8 mouse cellular contexts compared by ENCODE assay signal in the genomic region with DNA sequence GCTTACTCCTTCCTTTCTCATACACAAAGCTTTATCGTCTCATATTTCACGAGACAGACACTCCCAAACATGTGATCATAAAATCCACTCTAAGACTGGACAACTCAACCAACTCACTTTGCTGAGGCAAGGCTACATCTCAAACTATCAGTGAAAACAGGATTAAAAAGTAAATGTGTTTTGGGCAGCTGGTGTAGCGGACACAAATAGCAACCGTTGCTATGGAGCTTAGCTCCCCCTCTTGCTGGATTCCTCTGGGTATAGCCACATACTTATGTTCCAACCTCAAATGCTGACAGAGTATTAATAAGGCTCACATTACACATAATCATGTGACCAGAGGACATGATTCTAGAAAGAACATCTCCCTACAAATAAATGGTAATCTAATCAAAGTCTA. TPM values are rescaled to one million over a fixed set of nuclear protein-coding genes. Genes with fewer than 3 reads are reported as not detected.
DNase-seq lines count a peak whose midpoint lies in the region; ATAC-seq lines count a peak whose summit lies in the region.
"Had no signal": no experiment of that assay in that cellular context is flagged by ENCODE, and none has a peak within 500 bp of the region (broad histone marks: within the 10 kb centered on the region; RNA-seq: fewer than 3 reads in every experiment).

No protein-coding gene starts in this region.

- H3K9me3 ChIP-seq in limb, embryonic 10.5 days (replicated peaks), result no peaks in the 10 kb centered on the region
- no peaks in the 10 kb centered on the region for H3K9me3 ChIP-seq in liver, embryonic 12.5 days (replicated peaks)
- H3K9me3 ChIP-seq: megakaryocyte, embryonic 14.5 days had no signal

- H3K4me2 ChIP-seq in liver, embryonic 12.5 days, result no peak overlapping the region

- DNase-seq in 3T3-L1 (ENCODE audit: low read depth, low spot score), result peak; percentile 91
- DNase-seq in Muller cell, postnatal 12 days (ENCODE audit: inconsistent ontology term), result peak; percentile 60
- peak; percentile 59 for DNase-seq in heart, adult 8-10 months (ENCODE audit: low spot score)
- peak; percentile 46 for DNase-seq in limb, embryonic 10.5 days (ENCODE audit: low spot score)
- DNase-seq in skeletal muscle tissue, adult 2 months (ENCODE audit: low read depth, low spot score), result peak; percentile 77
- DNase-seq in spleen, adult 12 weeks (ENCODE audit: low spot score), result no peak

- H3K27me3 ChIP-seq in limb, embryonic 10.5 days (ENCODE audit: low read depth, poor library complexity, severe bottlenecking), result no peaks in the 10 kb centered on the region
- no peaks in the 10 kb centered on the region for H3K27me3 ChIP-seq in liver, embryonic 12.5 days (replicated peaks)

- WGBS in limb, embryonic 10.5 days, result 90% methylated on average over 4 of the region's 4 CpGs
- WGBS in liver, embryonic 12.5 days (ENCODE audit: insufficient replicate concordance), result 70% methylated on average over 4 of the region's 4 CpGs

- no peak overlapping the region for H3K27ac ChIP-seq in limb, embryonic 10.5 days
- H3K27ac ChIP-seq in liver, embryonic 12.5 days, result no peak overlapping the region

- no peak overlapping the region for H3K9ac ChIP-seq in liver, embryonic 12.5 days

- H3K36me3 ChIP-seq in limb, embryonic 10.5 days, result peaks cover 48% of the 10 kb centered on the region
- H3K36me3 ChIP-seq in liver, embryonic 12.5 days, result peaks cover 29% of the 10 kb centered on the region

- no peaks in the 10 kb centered on the region for H3K4me1 ChIP-seq in limb, embryonic 10.5 days
- no peaks in the 10 kb centered on the region for H3K4me1 ChIP-seq in liver, embryonic 12.5 days
- H3K4me1 ChIP-seq: megakaryocyte, embryonic 14.5 days had no signal

- ATAC-seq in liver, embryonic 12.5 days, result no peak

- no peak overlapping the region for H3K4me3 ChIP-seq in limb, embryonic 10.5 days
- H3K4me3 ChIP-seq in liver, embryonic 12.5 days, result no peak overlapping the region
- H3K4me3 ChIP-seq: megakaryocyte, embryonic 14.5 days had no signal

RNA-seq across cellular contexts. Expression of a gene that starts 29.9 kb away (rescaled TPM):
- total RNA-seq in heart, adult 8-10 months (2022), result 100 to 1,000 TPM; 159 to 211 (median 191) TPM
- 31.4 and 38.2 TPM in 2 replicates for polyA plus RNA-seq in limb, embryonic 10.5 days (2016; fragmentation: Nextera tagmentation; extraction: Ambion mirVana)
- polyA plus RNA-seq in liver, embryonic 12.5 days (2016; fragmentation: Nextera tagmentation; extraction: Ambion mirVana), result 9.1 and 9.2 TPM in 2 replicates
